Mouse (Mus musculus) spleen, adult 2 months (tissue): Measurements from ENCODE around the gene Ywhag.

Experiments
- CTCF ChIP-seq: fragments of 200-500 bp; IDR thresholded peaks from 2 replicates; pipeline ENCODE4 v1.5.1; 2011; ENCODE audit warnings: mild to moderate bottlenecking, inconsistent platforms; ENCODE audit not compliant: insufficient read depth, insufficient read length, insufficient replicate concordance; ENCODE audit errors: extremely low read depth
- POLR2A ChIP-seq: fragments of 200-500 bp; IDR thresholded peaks from 2 replicates; pipeline ENCODE4 v1.6.1; 2011; ENCODE audit warnings: low read depth, low read length, inconsistent platforms

GRCm38 (mm10) chr5:135888405-135889215 is 45.8 kb downstream of the Ywhag start:
- TF ChIP-seq POLR2A: no peak
- no peak for TF ChIP-seq CTCF
